Mouse (Mus musculus) midbrain, embryonic 14.5 days (tissue): ENCODE results near the gene Daam1. TPM values are rescaled to one million over a fixed set of nuclear protein-coding genes. Genes with fewer than 3 reads are reported as not detected.

Experiments
- ATAC-seq: fragments of 200-750 bp; cut with Nextera tagmentation; 2 replicates; pipeline ENCODE4 v1.8.0; 2017; ENCODE audit warnings: moderate number of reproducible peaks, moderate library complexity; ENCODE audit not compliant: low FRiP score, low TSS enrichment
- DNase-seq: peaks from one replicate; pipeline ENCODE4 v3.0.0-alpha.2; 2015
- H3K27ac ChIP-seq: fragments of 300-500 bp; sonication (generic); replicated peaks from 2 replicates; pipeline ENCODE4 v1.5.1; 2014; ENCODE audit warnings: mild to moderate bottlenecking, low read depth, low read length, moderate library complexity
- H3K27me3 ChIP-seq: fragments of 300-500 bp; sonication (generic); 2 replicates; pipeline ENCODE4 v1.6.1; 2014; ENCODE audit warnings: low read length, control low read depth, mixed read lengths; ENCODE audit not compliant: control insufficient read depth, insufficient read depth
- H3K36me3 ChIP-seq: fragments of 300-500 bp; sonication (generic); 2 replicates; pipeline ENCODE4 v1.6.1; 2014; ENCODE audit warnings: low read length, control low read depth; ENCODE audit not compliant: control insufficient read depth, insufficient read depth
- H3K4me1 ChIP-seq: fragments of 300-500 bp; sonication (generic); 2 replicates; pipeline ENCODE4 v1.6.1; 2014; ENCODE audit warnings: mild to moderate bottlenecking, antibody characterized with exemption, low read length, control low read depth; ENCODE audit not compliant: control insufficient read depth, insufficient read depth
- H3K4me2 ChIP-seq: fragments of 300-500 bp; sonication (generic); 2 replicates; pipeline ENCODE4 v1.6.1; 2014; ENCODE audit warnings: mild to moderate bottlenecking, low read length, moderate library complexity
- H3K4me3 ChIP-seq: fragments of 300-500 bp; sonication (generic); replicated peaks from 2 replicates; pipeline ENCODE4 v1.5.1; 2014; ENCODE audit warnings: low read depth, low read length
- H3K9ac ChIP-seq: fragments of 300-500 bp; sonication (generic); replicated peaks from 2 replicates; pipeline ENCODE4 v1.6.1; 2014; ENCODE audit warnings: mild to moderate bottlenecking, low read length, moderate library complexity
- H3K9me3 ChIP-seq: fragments of 300-500 bp; sonication (generic); 2 replicates; pipeline ENCODE4 v1.6.1; 2016; ENCODE audit warnings: low read length, control low read depth, mixed read lengths; ENCODE audit not compliant: control insufficient read depth
- whole genome bisulfite sequencing: fragments of 180-500 bp; shearing (Covaris S2); extraction: QIAGEN DNeasy Blood & Tissue Kit; methylation state at CpG from one replicate; pipeline ENCODE4 v1.1.7; 2014; 5-methylcytosine and 5-hydroxymethylcytosine counted together
- polyA plus RNA-seq: library from polyadenylated mRNA; unstranded; fragments of >200 nt; fragmentation: Nextera tagmentation; extraction: Ambion mirVana; gene quantifications from 2 replicates; pipeline ENCODE4 v1.2.1, GENCODE M21; 2014

The Daam1 gene
- polyA plus RNA-seq, 1 experiment from 2014 or later = 42.8 TPM

DNA sequence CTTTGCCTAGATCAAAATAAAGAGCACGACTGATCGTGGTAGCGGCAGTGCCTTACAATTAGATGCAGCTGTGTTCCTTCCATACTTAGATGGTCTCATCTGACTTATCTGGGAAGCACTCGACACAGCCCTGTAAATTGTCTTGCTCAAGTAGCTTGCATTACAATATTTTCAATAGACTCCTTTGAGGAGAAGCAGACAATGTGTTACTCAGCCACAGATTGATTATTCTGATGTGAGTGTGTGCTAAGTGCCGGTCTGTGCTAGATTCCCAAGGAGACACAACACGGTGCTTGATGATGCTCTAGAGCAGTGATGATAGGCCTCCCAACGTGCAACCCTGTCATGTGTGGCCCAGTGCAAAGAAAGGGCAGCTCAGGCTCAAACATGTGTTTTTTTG, 70.3 kb downstream of the Daam1 start:
- H3K4me2 ChIP-seq = no peak overlapping the region
- H3K4me3 ChIP-seq = no peak overlapping the region
- DNase-seq = no peak
- H3K9me3 ChIP-seq = no peaks in the 10 kb centered on the region
- peaks cover 17% of the 10 kb centered on the region; the same call in 1 of the 2 replicates for H3K36me3 ChIP-seq
- peaks cover 5% of the 10 kb centered on the region; the same call in 1 of the 2 replicates for H3K4me1 ChIP-seq
- H3K9ac ChIP-seq = no peak overlapping the region
- ATAC-seq = no peak
- no peak overlapping the region for H3K27ac ChIP-seq
- H3K27me3 ChIP-seq = no peaks in the 10 kb centered on the region
- WGBS = 67% methylated on average over 7 of the region's 7 CpGs

DNA sequence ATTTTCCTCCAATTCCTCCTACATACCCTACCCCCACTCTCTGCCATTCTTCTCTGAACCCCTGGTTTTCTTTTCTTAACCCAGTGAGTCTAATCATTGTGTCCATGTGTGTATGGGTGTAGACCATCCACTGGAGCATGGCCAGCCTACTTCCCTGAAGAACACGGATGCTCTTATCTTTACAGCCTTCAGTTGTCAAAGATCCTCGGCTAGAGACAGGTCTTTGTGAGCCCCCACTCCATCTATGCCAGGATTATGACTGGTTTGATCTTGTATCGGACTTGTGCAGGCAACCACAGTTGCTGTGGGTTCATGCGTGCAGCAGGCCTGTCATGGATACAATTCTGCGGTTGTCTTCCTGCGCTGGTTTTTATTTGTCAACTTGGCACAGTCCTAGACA, 71.0 kb downstream of the Daam1 start:
- Histone ChIP-seq H3K9me3 (no peaks in the 10 kb centered on the region), H3K36me3 (peaks cover 15% of the 10 kb centered on the region; the same call in 1 of the 2 replicates), H3K4me3 (no peak overlapping the region), H3K9ac (no peak overlapping the region), H3K27ac (no peak overlapping the region), H3K27me3 (no peaks in the 10 kb centered on the region), H3K4me1 (peaks cover 11% of the 10 kb centered on the region; the same call in 1 of the 2 replicates), H3K4me2 (no peak overlapping the region)
- ATAC-seq (no peak), DNase-seq (no peak)
- 96% methylated on average over 6 of the region's 6 CpGs for WGBS

DNA sequence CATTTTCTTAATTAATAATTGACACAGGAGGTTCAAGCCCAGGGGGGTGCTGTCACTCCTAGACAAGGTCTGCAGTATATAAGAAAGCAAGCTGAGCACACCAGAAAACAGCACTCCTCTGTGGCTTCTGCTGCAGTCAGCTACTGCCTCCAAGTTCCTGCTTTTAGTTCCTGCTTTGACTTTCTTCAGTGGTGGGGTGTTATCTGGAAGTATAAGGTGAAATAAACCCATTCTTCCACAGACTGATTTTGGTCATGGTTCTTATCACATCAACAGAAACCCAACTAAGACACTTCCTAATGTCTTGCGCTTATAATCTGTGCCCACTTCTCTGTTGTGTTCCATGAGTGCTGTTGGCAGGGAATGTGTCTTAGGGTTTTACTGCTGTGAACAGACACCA, 71.4 kb downstream of the Daam1 start:
- 100% methylated on average over 1 of the region's 1 CpGs for WGBS
- Histone ChIP-seq H3K4me1 (peaks cover 15% of the 10 kb centered on the region), H3K4me3 (no peak overlapping the region), H3K4me2 (no peak overlapping the region), H3K27ac (no peak overlapping the region), H3K9me3 (no peaks in the 10 kb centered on the region), H3K36me3 (peaks cover 10% of the 10 kb centered on the region; the same call in 1 of the 2 replicates), H3K9ac (no peak overlapping the region), H3K27me3 (no peaks in the 10 kb centered on the region)
- ATAC-seq (no peak), DNase-seq (no peak)

- 93% methylated on average over 4 of the region's 4 CpGs for WGBS
- H3K27me3 ChIP-seq = no peaks in the 10 kb centered on the region
- H3K4me3 ChIP-seq = no peak overlapping the region
- H3K36me3 ChIP-seq = peaks cover 6% of the 10 kb centered on the region; the same call in 1 of the 2 replicates
- H3K27ac ChIP-seq = no peak overlapping the region
- H3K4me2 ChIP-seq = no peak overlapping the region
- peaks cover 15% of the 10 kb centered on the region for H3K4me1 ChIP-seq
- no peak for DNase-seq
- no peak for ATAC-seq
- H3K9ac ChIP-seq = no peak overlapping the region
- no peaks in the 10 kb centered on the region for H3K9me3 ChIP-seq
These were observed 72.3 kb downstream of the Daam1 start for GRCm38 (mm10) chr12:71903218-71903617.

- peaks cover 5% of the 10 kb centered on the region; the same call in 1 of the 2 replicates for H3K36me3 ChIP-seq
- no peak overlapping the region for H3K4me2 ChIP-seq
- H3K27ac ChIP-seq = no peak overlapping the region
- DNase-seq (no peak), ATAC-seq (no peak)
- H3K9ac ChIP-seq = no peak overlapping the region
- H3K9me3 ChIP-seq = no peaks in the 10 kb centered on the region
- 84% methylated on average over 4 of the region's 4 CpGs for WGBS
- no peaks in the 10 kb centered on the region for H3K27me3 ChIP-seq
- peaks cover 15% of the 10 kb centered on the region for H3K4me1 ChIP-seq
- no peak overlapping the region for H3K4me3 ChIP-seq
These were observed 73.4 kb downstream of the Daam1 start for GRCm38 (mm10) chr12:71904310-71904709.

DNA sequence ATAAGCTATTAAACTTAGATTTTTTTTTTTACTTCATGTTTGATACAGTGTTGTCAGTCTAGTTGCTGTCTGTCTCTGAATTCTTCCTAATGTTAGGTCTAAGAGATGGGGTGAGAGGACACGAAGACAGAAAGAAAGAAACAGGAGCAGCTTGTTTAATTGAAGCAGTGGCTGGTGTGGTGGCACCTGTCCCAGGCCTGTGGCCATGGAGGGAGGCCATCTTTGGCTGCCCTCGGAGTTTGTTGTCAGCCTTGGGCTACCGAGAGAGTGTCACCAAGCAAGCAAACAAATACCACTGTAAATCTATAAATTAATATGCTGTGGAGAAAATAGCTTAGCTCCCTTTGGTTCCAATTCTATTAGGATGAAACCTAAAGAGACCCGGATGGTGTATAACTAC, 74.0 kb downstream of the Daam1 start:
- Histone ChIP-seq H3K27me3 (no peaks in the 10 kb centered on the region), H3K27ac (no peak overlapping the region), H3K36me3 (peaks cover 5% of the 10 kb centered on the region; the same call in 1 of the 2 replicates), H3K9ac (no peak overlapping the region), H3K9me3 (no peaks in the 10 kb centered on the region), H3K4me3 (no peak overlapping the region), H3K4me2 (no peak overlapping the region), H3K4me1 (peaks cover 15% of the 10 kb centered on the region)
- DNase-seq (no peak), ATAC-seq (no peak)
- 88% methylated on average over 4 of the region's 4 CpGs for WGBS

GRCm38 (mm10) chr12:71905640-71906320, 74.9 kb downstream of the Daam1 start:
- H3K9me3 ChIP-seq = no peaks in the 10 kb centered on the region
- H3K4me2 ChIP-seq = no peak overlapping the region
- no peak overlapping the region for H3K9ac ChIP-seq
- 91% methylated on average over 13 of the region's 13 CpGs for WGBS
- no peak overlapping the region for H3K4me3 ChIP-seq
- H3K4me1 ChIP-seq = peaks cover 17% of the 10 kb centered on the region
- H3K36me3 ChIP-seq = peaks cover 5% of the 10 kb centered on the region; the same call in 1 of the 2 replicates
- H3K27ac ChIP-seq = 0 out of 2 replicates have a peak overlapping the region, but pooled peaks have one; percentile 8
- no peaks in the 10 kb centered on the region for H3K27me3 ChIP-seq
- DNase-seq = no peak
- ATAC-seq = no peak

GRCm38 (mm10) chr12:71906582-71907267, 75.8 kb downstream of the Daam1 start:
- no peaks in the 10 kb centered on the region for H3K9me3 ChIP-seq
- H3K27ac ChIP-seq = 0 out of 2 replicates have a peak overlapping the region, but pooled peaks have one; percentile 8
- no peak overlapping the region for H3K9ac ChIP-seq
- H3K27me3 ChIP-seq = no peaks in the 10 kb centered on the region
- H3K4me3 ChIP-seq = no peak overlapping the region
- H3K4me2 ChIP-seq = no peak overlapping the region
- 83% methylated on average over 12 of the region's 12 CpGs for WGBS
- DNase-seq (peak; percentile 47), ATAC-seq (peak; percentile 62)
- peaks cover 5% of the 10 kb centered on the region; the same call in 1 of the 2 replicates for H3K36me3 ChIP-seq
- peaks cover 20% of the 10 kb centered on the region for H3K4me1 ChIP-seq
